Mouse (Mus musculus): Measurements from ENCODE around the gene Hsf2bp. TPM values are rescaled to one million over a fixed set of nuclear protein-coding genes. Genes with fewer than 3 reads are reported as not detected.

Hsf2bp gene
- polyA plus RNA-seq, 2 experiments from 2014 or later = 1.1 to 2.0 TPM

GRCm38 (mm10) chr17:31935841-31936240, 100.3 kb downstream of the Hsf2bp start:
- no peak for ATAC-seq

- no peak for ATAC-seq
These were observed 100.9 kb downstream of the Hsf2bp start for GRCm38 (mm10) chr17:31935091-31935830.

- no peak for ATAC-seq
These were observed 102.2 kb downstream of the Hsf2bp start for GRCm38 (mm10) chr17:31933956-31934355.

GRCm38 (mm10) chr17:31931499-31931898, 104.7 kb downstream of the Hsf2bp start:
- no peak for ATAC-seq

GRCm38 (mm10) chr17:31929844-31930715, 106.1 kb downstream of the Hsf2bp start:
- ATAC-seq = no peak

GRCm38 (mm10) chr17:31929032-31929431, 107.1 kb downstream of the Hsf2bp start:
- no peak for ATAC-seq

- ATAC-seq = no peak
These were observed 108.1 kb downstream of the Hsf2bp start for GRCm38 (mm10) chr17:31927895-31928626.

- ATAC-seq = no peak
These were observed 111.9 kb downstream of the Hsf2bp start for GRCm38 (mm10) chr17:31924229-31924628.

GRCm38 (mm10) chr17:31923310-31923970, 112.7 kb downstream of the Hsf2bp start:
- no peak for ATAC-seq

- ATAC-seq = no peak
These were observed 115.5 kb downstream of the Hsf2bp start for GRCm38 (mm10) chr17:31920589-31921190.

- ATAC-seq = no peak
These were observed 116.5 kb downstream of the Hsf2bp start for GRCm38 (mm10) chr17:31919599-31919998.

- no peak for ATAC-seq
These were observed 117.8 kb downstream of the Hsf2bp start for GRCm38 (mm10) chr17:31918374-31918773.

GRCm38 (mm10) chr17:31916461-31916775, 119.7 kb downstream of the Hsf2bp start:
- ATAC-seq = no peak

- ATAC-seq = no peak
These were observed 120.2 kb downstream of the Hsf2bp start for GRCm38 (mm10) chr17:31915756-31916460.

- ATAC-seq = no peak
These were observed 121.8 kb downstream of the Hsf2bp start for GRCm38 (mm10) chr17:31914323-31914722.

GRCm38 (mm10) chr17:31912881-31913662, 123.1 kb downstream of the Hsf2bp start:
- ATAC-seq = no peak

GRCm38 (mm10) chr17:31912387-31912786, 123.8 kb downstream of the Hsf2bp start:
- no peak for ATAC-seq

GRCm38 (mm10) chr17:31908966-31909365, 127.2 kb downstream of the Hsf2bp start:
- ATAC-seq = no peak

GRCm38 (mm10) chr17:31906441-31906840, 129.7 kb downstream of the Hsf2bp start:
- no peak for ATAC-seq

GRCm38 (mm10) chr17:31905791-31906211, 130.3 kb downstream of the Hsf2bp start:
- no peak for ATAC-seq
